7 mouse cellular contexts compared by ENCODE assay signal in the genomic region with DNA sequence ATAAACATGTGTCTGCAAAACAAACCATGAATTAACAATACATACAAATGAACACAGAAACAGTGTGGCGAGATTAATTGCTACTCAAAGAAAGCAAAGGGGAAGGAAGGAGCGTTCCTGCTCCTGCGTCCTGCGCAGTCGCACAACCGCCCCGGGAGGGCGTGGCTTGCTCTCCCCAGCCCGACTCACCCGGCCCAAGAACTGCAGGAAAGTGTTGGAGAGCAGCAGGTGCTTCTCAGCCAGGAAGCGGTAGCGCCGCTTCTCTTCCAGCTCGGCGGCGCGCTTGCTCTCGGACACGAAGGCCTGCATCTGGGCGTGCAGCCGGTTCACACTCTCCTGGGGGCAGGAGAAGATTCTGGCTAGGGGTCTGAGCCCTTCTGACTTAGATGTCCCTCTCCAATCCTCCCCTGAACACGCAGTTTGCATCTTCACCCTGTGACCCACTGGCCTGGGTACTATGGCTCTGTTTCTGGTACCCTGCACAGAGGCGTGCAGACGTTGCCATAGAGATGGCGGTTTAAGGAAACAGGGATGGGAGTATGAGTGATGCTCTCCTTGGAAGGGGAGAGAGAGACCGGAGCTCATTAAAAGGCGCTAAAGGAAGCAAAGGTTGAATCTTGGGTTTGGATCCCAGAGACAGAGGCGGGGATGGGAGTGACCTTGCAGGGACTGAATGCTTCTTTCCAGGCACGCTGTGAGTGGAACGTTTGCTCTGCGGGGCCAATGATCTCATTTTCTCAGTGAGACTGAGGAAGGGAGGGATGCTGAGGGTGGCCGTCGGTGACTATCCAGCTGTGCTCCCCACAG. TPM values are rescaled to one million over a fixed set of nuclear protein-coding genes. Genes with fewer than 3 reads are reported as not detected.
DNase-seq lines count a peak whose midpoint lies in the region; ATAC-seq and TF ChIP-seq lines count a peak whose summit lies in the region.

No protein-coding gene starts in this region.

- H3K4me3 ChIP-seq in CH12.LX (replicated peaks in 1 of 3; ENCODE audit: low read depth in 2 of 3, low read length in 2 of 3, poor library complexity in 1 of 3) = peak overlapping the region; percentile 40 to 54 (median 52)
- H3K4me3 ChIP-seq in forebrain, embryonic 10.5 days = peak overlapping the region; percentile 59
- peak overlapping the region; percentile 33 for H3K4me3 ChIP-seq in heart, postnatal 0 days (ENCODE audit: low read depth, low read length)

- no peaks in the 10 kb centered on the region for H3K79me2 ChIP-seq in CH12.LX (replicated peaks; ENCODE audit: control insufficient read depth, extremely low read depth, insufficient read depth, poor library complexity, severe bottlenecking)

- H3K9ac ChIP-seq in CH12.LX (ENCODE audit: insufficient read depth, low read depth) = peak overlapping the region; percentile 45; the same call in 1 of the 2 replicates
- no peak overlapping the region for H3K9ac ChIP-seq in heart, postnatal 0 days (replicated peaks; ENCODE audit: low read depth, low read length)

- 1% methylated on average over 33 of the region's 33 CpGs for WGBS in forebrain, embryonic 10.5 days
- WGBS in heart, postnatal 0 days = 2% methylated on average over 33 of the region's 33 CpGs

- ATAC-seq in heart, postnatal 0 days (ENCODE audit: insufficient read depth, low read depth) = peak; percentile 75

- TF ChIP-seq POLR2A in CH12.LX (IDR thresholded peaks at IDR 0.05; ENCODE audit: low read depth, low read length) = peak; percentile 86

- peak overlapping the region; percentile 77 for H3K4me2 ChIP-seq in CH12.LX (ENCODE audit: insufficient read depth, low read depth, poor library complexity, severe bottlenecking)
- peak overlapping the region; percentile 72 for H3K4me2 ChIP-seq in heart, postnatal 0 days (ENCODE audit: low read depth, low read length)

- H3K4me1 ChIP-seq in CH12.LX (ENCODE audit: control insufficient read depth in 1 of 2, insufficient read depth in 2 of 2) = peaks cover 6 to 24% of the 10 kb centered on the region in 2 experiments
- peaks cover 23% of the 10 kb centered on the region for H3K4me1 ChIP-seq in forebrain, embryonic 10.5 days
- H3K4me1 ChIP-seq in heart, postnatal 0 days (ENCODE audit: control insufficient read depth, insufficient read depth) = peaks cover 7% of the 10 kb centered on the region; the same call in 1 of the 2 replicates

- no peaks in the 10 kb centered on the region for H3K9me3 ChIP-seq in CH12.LX (replicated peaks; ENCODE audit: low read length)
- H3K9me3 ChIP-seq in forebrain, embryonic 10.5 days = no peaks in the 10 kb centered on the region
- no peaks in the 10 kb centered on the region for H3K9me3 ChIP-seq in heart, postnatal 0 days (replicated peaks; ENCODE audit: control insufficient read depth, low read length)

- H3K36me3 ChIP-seq in CH12.LX (replicated peaks in 1 of 2; ENCODE audit: control insufficient read depth in 1 of 2, insufficient read depth in 1 of 2, low read length in 1 of 2) = no peaks in the 10 kb centered on the region
- H3K36me3 ChIP-seq in forebrain, embryonic 10.5 days (replicated peaks) = no peaks in the 10 kb centered on the region
- no peaks in the 10 kb centered on the region for H3K36me3 ChIP-seq in heart, postnatal 0 days (replicated peaks; ENCODE audit: control insufficient read depth, insufficient read depth, low read length)

- DNase-seq in CH12.LX (ENCODE audit: extremely low read depth) (peak; percentile 84), ZHBTc4 (ENCODE audit: low read depth, low spot score) (peak; percentile 90)
- DNase-seq in forebrain, embryonic 10.5 days (ENCODE audit: extremely low spot score, low spot score) = peak; percentile 73
- DNase-seq in heart, postnatal 0 days (ENCODE audit: low spot score) = peak; percentile 68
- DNase-seq in kidney, postnatal 36 days = peak; percentile 59 to 78
- peak; percentile 86 to 87 for DNase-seq in lung, postnatal 4 days
- DNase-seq in right cerebral cortex, postnatal 25 days = peak; percentile 57

- TF ChIP-seq EP300 in CH12.LX (IDR thresholded peaks at IDR 0.05; ENCODE audit: low read length) = 0 out of 2 replicates have a peak, but pooled peaks have one; percentile 17
- TF ChIP-seq EP300 in heart, postnatal 0 days (IDR thresholded peaks at IDR 0.05; ENCODE audit: low read depth) = no peak

- H3K27me3 ChIP-seq in CH12.LX (replicated peaks) = peaks cover 8% of the 10 kb centered on the region
- peaks cover 43% of the 10 kb centered on the region for H3K27me3 ChIP-seq in forebrain, embryonic 10.5 days (ENCODE audit: poor library complexity, severe bottlenecking)
- no peaks in the 10 kb centered on the region for H3K27me3 ChIP-seq in heart, postnatal 0 days (ENCODE audit: control insufficient read depth, insufficient read depth, low read length)

- in situ Hi-C loops in CH12.LX (cut with MboI; ENCODE audit: low pct_ligation_motif_present, low pct_unique_long_range_greater_than_20kb, low sequenced_read_pairs) = no loop called here

- dilution Hi-C loops in CH12.LX (cut with MboI; ENCODE audit: extremely low pct_ligation_motif_present, extremely low pct_unique_long_range_greater_than_20kb, low sequenced_read_pairs) = no loop called here

- no peak for TF ChIP-seq RAD21 in CH12.LX (IDR thresholded peaks at IDR 0.05; ENCODE audit: low read depth, low read length)

- peak overlapping the region; percentile 44 for H3K27ac ChIP-seq in CH12.LX (ENCODE audit: insufficient read depth, low read depth)
- H3K27ac ChIP-seq in forebrain, embryonic 10.5 days = peak overlapping the region; percentile 82
- no peak overlapping the region for H3K27ac ChIP-seq in heart, postnatal 0 days (ENCODE audit: low read depth)

- TF ChIP-seq CTCF in CH12.LX (conservative IDR thresholded peaks at IDR 0.05 in 1 of 2, IDR thresholded peaks at IDR 0.05 in 1 of 2; ENCODE audit: low read depth in 2 of 2, low read length in 2 of 2) = no peak
- TF ChIP-seq CTCF in heart, postnatal 0 days (IDR thresholded peaks at IDR 0.05; ENCODE audit: low read depth) = no peak

TF ChIP-seq in CH12.LX, 34 proteins besides CTCF, POLR2A, EP300 and RAD21 (continues in another document):
- TF ChIP-seq SMC3 (IDR thresholded peaks at IDR 0.05; ENCODE audit: low read depth, low read length) (no peak), ETS1 (conservative IDR thresholded peaks at IDR 0.05; ENCODE audit: low read depth, low read length) (no peak), MYC (IDR thresholded peaks at IDR 0.05; ENCODE audit: low read depth, low read length) (0 out of 2 replicates have a peak, but pooled peaks have one; percentile 71), MAX (IDR thresholded peaks at IDR 0.05; ENCODE audit: low read length) (no peak), ZMIZ1 (IDR thresholded peaks at IDR 0.05; ENCODE audit: low read depth, low read length) (0 out of 2 replicates have a peak, but pooled peaks have one; percentile 34), TBP (conservative IDR thresholded peaks at IDR 0.05; ENCODE audit: low read depth, low read length) (0 out of 2 replicates have a peak, but pooled peaks have one; percentile 55), PAX5 (IDR thresholded peaks at IDR 0.05; ENCODE audit: low read length) (no peak), GABPA (IDR thresholded peaks at IDR 0.05; ENCODE audit: insufficient replicate concordance, low read depth, low read length) (no peak), MXI1 (IDR thresholded peaks at IDR 0.05; ENCODE audit: low read depth, low read length) (peak; percentile 50), JUN (IDR thresholded peaks at IDR 0.05; ENCODE audit: insufficient read depth, low read depth, low read length) (no peak), ELF1 (IDR thresholded peaks at IDR 0.05; ENCODE audit: low read depth, low read length) (peak; percentile 64), IRF4 (IDR thresholded peaks at IDR 0.05; ENCODE audit: low read depth, low read length) (no peak)

RNA-seq across cellular contexts. Expression of a gene that starts 14.8 kb away (rescaled TPM):
- 0.21 and 1.5 TPM in 2 replicates for total RNA-seq in CH12.LX (2012; rRNA removed)
- not detected in 2 replicates for total RNA-seq in CH12.LX (2014; rRNA removed)
- polyA plus RNA-seq in CH12.LX (2012; ENCODE audit: insufficient read length, low read depth) = 0.84 and 1.2 TPM in 2 replicates
- 1.6 and 2.2 TPM in 2 replicates for polyA plus RNA-seq in forebrain, embryonic 10.5 days (2016; fragmentation: Nextera tagmentation; extraction: Ambion mirVana)
- 0.23 and 0.27 TPM in 2 replicates for total RNA-seq in heart, postnatal 0 days (2014; rRNA removed; ENCODE audit: low replicate concordance)
- 2.2 and 4.5 TPM in 2 replicates for polyA plus RNA-seq in heart, postnatal 0 days (2015; fragmentation: Nextera tagmentation; extraction: Ambion mirVana)

RNA-seq across cellular contexts. Expression of a gene that starts 16.0 kb away (rescaled TPM):
- total RNA-seq in CH12.LX (2012; rRNA removed) = 0.08 and 0.29 TPM in 2 replicates
- not detected in 2 replicates for total RNA-seq in CH12.LX (2014; rRNA removed)
- polyA plus RNA-seq in CH12.LX (2012; ENCODE audit: insufficient read length, low read depth) = 0.79 and 0.83 TPM in 2 replicates
- 0.15 TPM in 1 of 2 replicates, not detected in the other for polyA plus RNA-seq in forebrain, embryonic 10.5 days (2016; fragmentation: Nextera tagmentation; extraction: Ambion mirVana)
- 0.73 and 1.8 TPM in 2 replicates for total RNA-seq in heart, postnatal 0 days (2014; rRNA removed; ENCODE audit: low replicate concordance)
- 0.67 and 0.97 TPM in 2 replicates for polyA plus RNA-seq in heart, postnatal 0 days (2015; fragmentation: Nextera tagmentation; extraction: Ambion mirVana)

RNA-seq across cellular contexts. Expression of a gene that starts 41.3 kb away (rescaled TPM):
- total RNA-seq in CH12.LX (2012; rRNA removed) (0.21 and 0.29 TPM in 2 replicates), CH12.LX (2014; rRNA removed) (0.49 and 0.77 TPM in 2 replicates)
- polyA plus RNA-seq in CH12.LX (2012; ENCODE audit: insufficient read length, low read depth) = 0.59 and 1.3 TPM in 2 replicates
- 0.14 and 0.52 TPM in 2 replicates for polyA plus RNA-seq in forebrain, embryonic 10.5 days (2016; fragmentation: Nextera tagmentation; extraction: Ambion mirVana)
- 0.12 and 0.80 TPM in 2 replicates for total RNA-seq in heart, postnatal 0 days (2014; rRNA removed; ENCODE audit: low replicate concordance)
- polyA plus RNA-seq in heart, postnatal 0 days (2015; fragmentation: Nextera tagmentation; extraction: Ambion mirVana) = 0.74 and 1.0 TPM in 2 replicates

RNA-seq across cellular contexts. Expression of a gene that starts 41.5 kb away (rescaled TPM):
- total RNA-seq in CH12.LX (2012; rRNA removed) (23.2 and 23.4 TPM in 2 replicates), CH12.LX (2014; rRNA removed) (13.9 and 15.4 TPM in 2 replicates)
- polyA plus RNA-seq in CH12.LX (2012; ENCODE audit: insufficient read length, low read depth) = 14.9 and 18.5 TPM in 2 replicates
- 47.8 and 50.5 TPM in 2 replicates for polyA plus RNA-seq in forebrain, embryonic 10.5 days (2016; fragmentation: Nextera tagmentation; extraction: Ambion mirVana)
- 23.8 and 27.2 TPM in 2 replicates for total RNA-seq in heart, postnatal 0 days (2014; rRNA removed; ENCODE audit: low replicate concordance)
- polyA plus RNA-seq in heart, postnatal 0 days (2015; fragmentation: Nextera tagmentation; extraction: Ambion mirVana) = 26.9 and 29.8 TPM in 2 replicates

RNA-seq across cellular contexts. Expression of a gene that starts 57.7 kb away (rescaled TPM):
- total RNA-seq in CH12.LX (2012; rRNA removed) (18.7 and 20.9 TPM in 2 replicates), CH12.LX (2014; rRNA removed) (9.1 and 9.3 TPM in 2 replicates)
- polyA plus RNA-seq in CH12.LX (2012; ENCODE audit: insufficient read length, low read depth) = 12.7 and 14.8 TPM in 2 replicates
- polyA plus RNA-seq in forebrain, embryonic 10.5 days (2016; fragmentation: Nextera tagmentation; extraction: Ambion mirVana) = 20.9 and 22.8 TPM in 2 replicates
- 14.1 and 20.3 TPM in 2 replicates for total RNA-seq in heart, postnatal 0 days (2014; rRNA removed; ENCODE audit: low replicate concordance)
- polyA plus RNA-seq in heart, postnatal 0 days (2015; fragmentation: Nextera tagmentation; extraction: Ambion mirVana) = 7.1 and 7.9 TPM in 2 replicates
